ENCODE assay signal across 9 mouse cellular contexts in genomic region chr2:21269989-21270846, GRCm38 (mm10).
DNase-seq lines count a peak whose midpoint lies in the region; ATAC-seq lines count a peak whose summit lies in the region.
"Had no signal": no experiment of that assay in that cellular context is flagged by ENCODE, and none has a peak within 500 bp of the region (broad histone marks: within the 10 kb centered on the region; RNA-seq: fewer than 3 reads in every experiment).

No protein-coding gene starts in this region.

- H3K9me3 ChIP-seq in embryonic facial prominence, embryonic 14.5 days (ENCODE audit: control insufficient read depth, low read length), result no peaks in the 10 kb centered on the region
- H3K9me3 ChIP-seq in embryonic facial prominence, embryonic 10.5 days, result no peaks in the 10 kb centered on the region
- H3K9me3 ChIP-seq in neural tube, embryonic 13.5 days, result no peaks in the 10 kb centered on the region
- H3K9me3 ChIP-seq in neural tube, embryonic 14.5 days (ENCODE audit: control insufficient read depth, low read length), result no peaks in the 10 kb centered on the region

- no peak overlapping the region for H3K4me3 ChIP-seq in embryonic facial prominence, embryonic 14.5 days (ENCODE audit: low read depth, low read length)
- H3K4me3 ChIP-seq in embryonic facial prominence, embryonic 10.5 days, result no peak overlapping the region
- H3K4me3 ChIP-seq in neural tube, embryonic 13.5 days, result no peak overlapping the region
- H3K4me3 ChIP-seq in neural tube, embryonic 14.5 days (ENCODE audit: low read depth, low read length), result no peak overlapping the region

- H3K4me1 ChIP-seq in embryonic facial prominence, embryonic 14.5 days (ENCODE audit: control insufficient read depth, insufficient read depth, low read length), result 0 out of 2 replicates have a peak, but pooled peaks cover 3% of the 10 kb centered on the region
- H3K4me1 ChIP-seq in embryonic facial prominence, embryonic 10.5 days, result peaks cover 16% of the 10 kb centered on the region
- peaks cover 11% of the 10 kb centered on the region for H3K4me1 ChIP-seq in neural tube, embryonic 13.5 days (replicated peaks)
- H3K4me1 ChIP-seq in neural tube, embryonic 14.5 days (ENCODE audit: control insufficient read depth, insufficient read depth, low read length), result no peaks in the 10 kb centered on the region

- H3K27me3 ChIP-seq in embryonic facial prominence, embryonic 14.5 days (replicated peaks; ENCODE audit: control insufficient read depth, insufficient read depth, low read length), result no peaks in the 10 kb centered on the region
- no peaks in the 10 kb centered on the region for H3K27me3 ChIP-seq in embryonic facial prominence, embryonic 10.5 days (replicated peaks; ENCODE audit: low read depth, poor library complexity, severe bottlenecking)
- H3K27me3 ChIP-seq in neural tube, embryonic 13.5 days, result no peaks in the 10 kb centered on the region
- H3K27me3 ChIP-seq in neural tube, embryonic 14.5 days (ENCODE audit: control insufficient read depth, insufficient read depth, low read length), result no peaks in the 10 kb centered on the region

- H3K27ac ChIP-seq in embryonic facial prominence, embryonic 14.5 days (replicated peaks; ENCODE audit: low read depth, low read length), result no peak overlapping the region
- H3K27ac ChIP-seq in embryonic facial prominence, embryonic 10.5 days (replicated peaks), result no peak overlapping the region
- H3K27ac ChIP-seq in neural tube, embryonic 13.5 days (replicated peaks), result no peak overlapping the region
- no peak overlapping the region for H3K27ac ChIP-seq in neural tube, embryonic 14.5 days (ENCODE audit: low read depth, low read length)

- H3K36me3 ChIP-seq in embryonic facial prominence, embryonic 14.5 days (ENCODE audit: control insufficient read depth, insufficient read depth, low read length), result no peaks in the 10 kb centered on the region
- H3K36me3 ChIP-seq in embryonic facial prominence, embryonic 10.5 days (replicated peaks), result no peaks in the 10 kb centered on the region
- H3K36me3 ChIP-seq in neural tube, embryonic 13.5 days, result no peaks in the 10 kb centered on the region
- no peaks in the 10 kb centered on the region for H3K36me3 ChIP-seq in neural tube, embryonic 14.5 days (ENCODE audit: control insufficient read depth, insufficient read depth, low read length)

- peak; percentile 41 for DNase-seq in embryonic facial prominence, embryonic 14.5 days (ENCODE audit: low spot score)
- DNase-seq in embryonic facial prominence, embryonic 10.5 days (ENCODE audit: low spot score), result no peak
- DNase-seq in neural tube, embryonic 10.5 days (ENCODE audit: extremely low spot score, low spot score), result no peak
- DNase-seq in kidney, adult 9 months, result peak; percentile 30
- no peak for DNase-seq in adrenal gland, adult (ENCODE audit: inconsistent age in 2 of 2, low spot score in 1 of 2)
- no peak for DNase-seq in retina, embryonic 14.5 days (ENCODE audit: low spot score)

- H3K4me2 ChIP-seq in embryonic facial prominence, embryonic 14.5 days (ENCODE audit: low read depth, low read length), result no peak overlapping the region
- no peak overlapping the region for H3K4me2 ChIP-seq in neural tube, embryonic 13.5 days
- H3K4me2 ChIP-seq in neural tube, embryonic 14.5 days (ENCODE audit: low read depth, low read length), result no peak overlapping the region

- WGBS in embryonic facial prominence, embryonic 14.5 days, result 69% methylated on average over 12 of the region's 12 CpGs
- WGBS in embryonic facial prominence, embryonic 10.5 days, result 79% methylated on average over 12 of the region's 12 CpGs
- WGBS in neural tube, embryonic 13.5 days, result 72% methylated on average over 12 of the region's 12 CpGs
- 69% methylated on average over 12 of the region's 12 CpGs for WGBS in neural tube, embryonic 14.5 days

- H3K9ac ChIP-seq in embryonic facial prominence, embryonic 14.5 days (ENCODE audit: low read depth, low read length), result no peak overlapping the region
- H3K9ac ChIP-seq in neural tube, embryonic 13.5 days, result no peak overlapping the region
- no peak overlapping the region for H3K9ac ChIP-seq in neural tube, embryonic 14.5 days (replicated peaks; ENCODE audit: low read depth, low read length)

- no peak for ATAC-seq in embryonic facial prominence, embryonic 14.5 days (ENCODE audit: low read depth)
- peak; percentile 58 for ATAC-seq in neural tube, embryonic 13.5 days (ENCODE audit: low read depth)
- peak; percentile 67; the same call in 1 of the 2 replicates for ATAC-seq in neural tube, embryonic 14.5 days (ENCODE audit: low read depth)
- ATAC-seq: intestine, embryonic 16.5 days had no signal

Comparison
In these comparisons a context has a peak if more than half of its experiments do, and no peak if none do; other contexts are left out.
1. DNase-seq: peak in embryonic facial prominence, embryonic 14.5 days (single experiment) and kidney, adult 9 months (single experiment); none in embryonic facial prominence, embryonic 10.5 days (single experiment), neural tube, embryonic 10.5 days (single experiment), adrenal gland, adult (0 of 2) and retina, embryonic 14.5 days (single experiment).